Mouse (Mus musculus): ENCODE data around the gene Qtrt1. TPM values are rescaled to one million over a fixed set of nuclear protein-coding genes. Genes with fewer than 3 reads are reported as not detected.
A peak's percentile ranks its signal among the peaks of the same experiment; 100 is the strongest.

The Qtrt1 gene
- total RNA-seq, 2 experiments from 2014 or later = 15.6 to 18.5 TPM

DNA sequence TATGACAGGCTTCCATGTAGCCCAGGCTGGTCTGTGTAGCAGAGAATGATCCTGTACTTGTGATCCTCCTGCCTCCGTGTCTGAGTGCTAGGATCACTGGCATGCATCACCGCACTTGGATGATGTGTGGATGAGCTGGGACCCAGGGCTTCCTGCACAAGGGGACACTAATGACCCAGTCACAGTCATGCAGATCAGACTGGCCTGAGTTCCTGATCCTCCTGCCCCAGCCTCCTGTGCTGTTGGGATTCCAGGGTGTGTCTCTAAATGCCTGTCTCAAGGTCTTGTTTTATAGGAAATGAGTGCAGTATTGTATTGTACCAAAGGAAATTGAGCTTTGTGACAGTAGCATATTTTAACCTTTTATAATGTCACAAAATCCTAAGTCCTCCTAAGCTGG, 6.2 kb downstream of the Qtrt1 start:
- no peak for DNase-seq (ENCODE audit: low spot score in 2 of 2)

DNA sequence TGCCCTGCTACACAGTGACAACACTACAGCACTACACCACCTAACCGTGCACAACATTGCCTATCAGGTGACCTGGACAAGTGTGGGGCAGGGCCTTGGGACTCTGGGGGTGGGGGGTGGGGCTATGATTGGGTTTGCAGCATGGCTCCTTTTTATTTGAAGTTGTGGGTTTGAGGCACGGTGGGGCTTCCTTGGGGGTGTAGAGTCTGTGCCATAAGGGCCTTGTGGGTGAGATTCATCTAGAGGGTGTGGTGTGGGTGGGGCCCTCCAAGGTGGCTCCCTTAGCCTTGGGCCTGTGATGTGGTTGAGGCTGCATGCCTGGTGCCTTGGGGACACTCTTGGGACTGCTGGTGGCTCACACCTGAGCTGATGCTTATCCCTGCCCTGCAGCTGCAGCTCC, 8.0 kb downstream of the Qtrt1 start:
- DNase-seq (ENCODE audit: low spot score in 2 of 2) = no peak

DNA sequence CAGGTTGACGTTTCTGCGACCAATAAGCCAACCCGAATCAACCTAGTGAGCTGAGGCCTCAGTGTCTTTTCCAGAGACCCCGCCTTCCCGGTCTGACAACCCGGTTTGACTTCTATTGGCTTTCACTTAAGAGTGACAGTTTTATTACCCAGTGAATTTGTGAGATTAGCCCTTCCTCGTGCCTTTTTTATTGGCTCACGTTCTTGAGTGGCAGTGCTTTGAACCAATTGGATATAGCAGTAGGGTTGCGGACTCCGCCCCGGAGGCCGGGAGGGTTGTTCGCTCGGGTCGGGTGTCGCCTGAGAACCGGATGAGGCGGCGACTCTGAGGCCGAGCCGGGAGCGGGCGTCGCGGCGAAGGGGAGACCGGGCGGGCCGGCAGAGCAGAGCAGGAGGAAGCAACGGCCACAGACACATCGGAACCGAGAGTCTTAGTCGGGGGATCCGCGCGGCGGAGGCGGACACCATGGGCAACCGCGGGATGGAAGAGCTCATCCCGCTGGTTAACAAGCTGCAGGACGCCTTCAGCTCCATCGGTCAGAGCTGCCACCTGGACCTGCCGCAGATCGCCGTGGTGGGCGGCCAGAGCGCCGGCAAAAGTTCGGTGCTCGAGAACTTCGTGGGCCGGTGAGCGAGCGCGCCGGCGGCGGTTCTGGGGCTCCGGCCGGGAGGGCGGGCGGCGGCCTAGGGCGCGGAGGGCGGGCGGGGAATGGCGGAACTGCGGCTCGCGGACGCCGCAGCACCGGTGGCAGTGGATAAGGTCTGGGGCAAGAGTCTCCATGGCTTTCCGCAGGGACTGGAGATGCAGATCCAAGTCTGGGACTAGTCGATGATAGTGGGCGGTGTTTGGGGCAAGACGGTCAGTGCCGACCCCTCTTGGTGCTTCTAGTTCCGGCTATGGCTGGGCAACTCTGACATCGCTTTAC, 13.3 kb downstream of the Qtrt1 start, which contains the start of gene Dnm2:
Dnm2 (plus strand) TSS at position 278 of the 925 bp plus-strand sequence.
- DNase-seq (ENCODE audit: low spot score in 2 of 2) = peak; percentile 92 to 97

DNA sequence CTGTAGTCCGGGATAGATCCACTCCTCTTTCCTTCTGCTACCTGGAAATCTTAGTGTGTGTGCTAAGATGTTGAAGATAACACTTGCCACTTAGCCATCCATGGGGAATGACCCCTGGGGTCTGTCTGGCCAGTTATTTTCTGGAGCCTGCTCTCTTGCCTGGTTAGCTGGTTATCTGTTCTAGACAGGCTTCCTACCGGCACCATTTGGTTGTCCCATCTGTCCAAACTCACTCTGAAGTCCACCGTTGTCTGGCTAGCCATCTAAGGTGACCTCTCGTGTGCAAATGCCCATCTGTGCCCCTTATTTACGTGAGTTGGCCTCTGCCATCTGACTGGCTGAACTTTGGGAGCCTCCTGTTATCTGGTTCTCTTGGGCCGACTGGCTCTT, 13.9 kb downstream of the Qtrt1 start:
- no peak for DNase-seq (ENCODE audit: low spot score in 2 of 2)

DNA sequence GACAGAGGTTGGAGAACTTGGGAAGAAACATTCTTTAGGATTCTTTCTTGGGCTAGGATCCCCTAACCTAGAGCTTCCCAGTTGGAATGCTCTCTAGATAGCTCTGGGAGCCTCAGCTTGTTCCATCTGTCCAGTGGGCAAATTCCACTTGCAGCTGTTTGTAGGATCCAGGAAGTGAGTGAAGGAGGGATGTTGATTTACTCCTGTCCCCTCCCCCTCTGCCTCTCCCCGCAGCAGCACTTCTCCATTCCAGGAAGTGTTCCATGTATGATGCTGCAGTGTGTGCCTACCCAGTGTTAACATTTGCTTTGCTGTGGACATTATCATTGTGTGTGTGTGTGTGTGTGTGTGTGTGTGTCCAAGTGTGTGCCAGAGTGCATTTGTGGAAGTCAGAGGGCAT, 14.4 kb downstream of the Qtrt1 start:
- DNase-seq (ENCODE audit: low spot score in 2 of 2) = no peak

DNA sequence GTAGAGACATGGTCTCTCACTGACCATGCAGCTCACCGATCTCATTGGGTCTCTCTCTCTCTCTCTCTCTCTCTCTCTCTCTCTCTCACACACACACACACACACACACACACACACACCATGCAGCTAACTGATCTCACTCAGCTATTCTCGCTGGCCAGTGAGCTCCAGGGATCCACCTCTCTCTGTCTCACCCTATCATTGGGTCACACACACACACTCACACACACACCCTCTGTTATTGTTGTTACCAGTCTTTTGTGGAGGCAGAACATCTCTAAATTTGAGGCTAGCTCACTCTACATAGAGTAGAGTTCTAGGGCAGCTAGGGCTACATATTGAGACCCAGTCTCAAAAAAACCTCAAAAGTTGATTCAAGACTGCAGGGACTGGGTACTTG, 14.9 kb downstream of the Qtrt1 start:
- no peak for DNase-seq (ENCODE audit: low spot score in 2 of 2)

DNA sequence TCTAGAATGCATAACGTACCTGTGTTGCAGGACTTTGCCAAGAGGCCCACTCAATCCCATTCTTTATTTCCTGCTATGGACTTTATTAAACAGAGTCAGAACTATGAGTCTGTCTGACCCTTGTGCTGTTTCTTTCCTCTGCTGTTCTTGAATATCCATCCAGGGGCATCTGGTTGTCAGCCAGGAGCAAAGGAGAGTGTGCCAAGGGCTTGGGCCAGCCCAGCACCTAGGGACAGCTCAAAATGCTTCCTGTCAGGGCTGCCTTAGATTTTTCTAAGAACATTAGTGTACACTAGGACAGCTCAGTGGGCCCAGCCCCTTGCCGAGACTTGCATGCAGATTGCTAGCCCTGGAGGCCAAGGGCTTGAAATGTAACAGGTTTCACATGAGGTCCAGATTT, 16.1 kb downstream of the Qtrt1 start:
- no peak for DNase-seq (ENCODE audit: low spot score in 2 of 2)

DNA sequence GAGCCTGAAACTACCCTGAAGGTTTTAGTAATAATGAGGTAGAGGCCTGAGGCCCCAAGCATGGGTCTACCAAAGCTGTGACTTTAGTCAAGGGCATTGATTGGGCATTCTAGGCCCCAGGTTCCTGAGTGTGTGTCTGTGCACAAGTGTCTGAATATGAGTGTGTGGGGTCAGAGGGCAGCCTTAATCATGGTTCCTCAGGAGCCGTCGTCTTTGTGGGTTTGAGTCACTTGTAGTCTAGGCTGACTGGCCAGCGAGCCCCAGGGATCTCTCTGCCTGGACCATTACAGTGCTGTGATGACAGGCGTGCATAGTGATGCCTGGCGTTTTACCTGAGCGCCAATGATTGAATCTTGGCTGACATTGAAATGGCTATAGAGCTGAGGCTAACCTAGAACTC, 16.5 kb downstream of the Qtrt1 start:
- no peak for DNase-seq (ENCODE audit: low spot score in 2 of 2)

DNA sequence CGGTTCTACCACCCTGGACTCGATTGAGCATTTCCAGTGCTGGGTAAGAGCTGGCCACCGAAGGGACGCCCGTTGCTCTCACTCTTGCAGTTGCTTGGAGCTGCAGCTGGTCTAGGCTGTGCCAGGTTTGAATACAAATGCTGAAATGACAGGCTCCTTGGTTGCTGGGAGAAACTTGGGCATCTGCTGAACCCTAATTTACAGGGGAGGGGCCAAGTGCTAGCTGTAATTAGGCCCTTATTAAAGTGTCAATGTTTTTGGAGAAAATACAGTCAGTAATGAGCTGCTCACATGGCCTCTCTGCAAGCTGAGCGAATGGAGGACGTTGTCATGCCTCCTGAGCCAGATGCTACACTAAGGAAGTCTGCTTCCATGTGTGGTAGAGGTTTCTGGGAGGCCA, 19.1 kb downstream of the Qtrt1 start:
- DNase-seq (ENCODE audit: low spot score in 2 of 2) = no peak

DNA sequence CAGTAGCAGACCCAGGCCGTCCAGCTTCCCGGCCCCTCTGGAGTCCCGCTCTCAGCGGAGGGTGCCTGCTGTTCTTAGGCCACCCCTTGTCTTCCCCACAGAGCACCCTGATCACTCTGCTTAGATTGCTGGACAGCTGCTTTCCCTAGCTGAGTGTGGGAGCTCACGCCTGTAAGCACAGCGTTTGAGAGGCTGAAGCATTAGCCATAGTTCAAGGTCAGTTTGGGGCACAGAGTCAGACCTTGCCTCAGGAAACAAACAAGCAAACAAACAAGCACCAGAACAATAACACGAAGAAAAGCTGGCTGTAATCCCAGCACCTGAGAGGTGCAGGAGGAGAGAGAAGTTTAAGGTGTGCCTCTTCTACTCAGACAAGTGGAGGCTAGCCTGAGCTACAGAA, 20.4 kb downstream of the Qtrt1 start:
- no peak for DNase-seq (ENCODE audit: low spot score in 2 of 2)

DNA sequence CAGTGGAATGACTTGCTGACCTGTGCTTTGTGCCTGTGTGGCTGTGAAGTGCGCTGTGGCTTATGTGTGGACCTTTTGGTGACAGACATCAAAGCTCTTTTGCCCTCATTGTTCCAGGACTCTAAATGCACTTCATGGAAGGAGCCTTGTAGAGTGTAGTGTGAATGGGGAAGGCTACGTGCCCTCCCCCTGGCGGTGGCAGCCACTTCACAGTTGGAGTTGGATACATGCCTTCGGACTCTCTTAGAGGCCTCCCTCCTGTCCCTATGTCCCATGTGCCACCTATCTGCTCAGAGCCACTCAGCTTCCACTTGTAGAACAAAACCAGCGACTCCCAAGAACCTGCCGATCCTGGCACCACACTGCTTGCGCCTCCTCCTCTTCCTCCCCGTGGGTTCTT, 22.1 kb downstream of the Qtrt1 start:
- DNase-seq (ENCODE audit: low spot score in 2 of 2) = no peak

DNA sequence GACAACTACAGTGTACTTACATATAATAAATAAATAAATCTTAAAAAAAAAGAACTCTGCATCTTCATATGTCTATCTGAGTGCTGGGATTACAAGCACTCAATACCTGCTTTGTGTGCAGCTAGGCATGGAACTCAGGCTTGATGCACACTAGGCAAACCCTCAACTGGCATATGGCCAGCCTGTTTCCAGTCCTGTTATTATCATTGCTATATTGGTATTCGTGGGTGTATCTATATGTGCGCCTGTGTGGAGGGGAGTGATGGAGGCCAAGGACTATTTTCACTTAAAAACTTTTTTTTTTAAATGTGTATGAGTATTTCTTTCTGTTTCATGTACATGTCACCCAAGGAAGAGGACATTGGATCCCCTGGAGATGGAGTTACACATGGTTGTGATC, 22.8 kb downstream of the Qtrt1 start:
- no peak for DNase-seq (ENCODE audit: low spot score in 2 of 2)

DNA sequence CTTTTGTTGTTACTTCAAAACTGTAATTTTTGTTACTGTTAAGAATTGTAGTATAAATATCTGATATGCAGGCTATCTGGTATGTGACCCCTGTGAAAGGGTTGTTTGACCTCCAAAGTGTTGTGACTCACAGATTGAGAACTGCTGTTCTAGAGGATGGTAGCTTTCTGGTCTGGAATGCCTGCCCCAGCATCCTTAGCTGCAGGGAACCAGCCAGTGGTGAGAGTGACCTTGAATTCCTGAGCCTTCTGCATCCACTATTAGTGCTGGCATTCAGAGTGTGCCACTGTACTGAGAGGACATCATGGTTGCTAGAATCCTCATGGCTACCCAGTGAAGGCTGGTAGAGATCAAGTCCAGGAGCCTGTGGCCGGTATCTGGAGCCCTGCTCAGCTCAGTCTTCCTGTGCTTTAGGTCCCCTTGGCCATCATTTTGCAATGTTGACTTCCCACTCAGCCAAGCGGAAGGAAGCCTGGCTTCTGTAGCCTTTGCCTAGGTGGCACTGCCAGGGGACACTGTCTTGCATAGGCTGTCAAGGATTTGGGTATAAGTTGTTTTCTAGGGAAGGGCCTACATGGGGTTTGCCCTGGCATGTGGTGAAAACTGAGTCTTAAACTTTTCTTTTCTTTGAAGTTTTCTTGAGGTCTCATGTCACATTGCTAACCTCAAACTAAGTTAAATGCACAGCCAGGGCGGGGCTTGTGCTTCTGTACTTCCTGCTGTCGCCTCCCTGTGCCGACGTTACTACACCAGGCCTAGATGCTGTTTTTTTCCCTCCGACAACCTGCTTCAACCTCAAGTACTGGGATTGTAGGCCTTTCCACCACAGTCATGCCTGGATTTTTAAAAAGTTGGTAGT, 24.4 kb downstream of the Qtrt1 start:
- no peak for DNase-seq (ENCODE audit: low spot score in 2 of 2)

DNA sequence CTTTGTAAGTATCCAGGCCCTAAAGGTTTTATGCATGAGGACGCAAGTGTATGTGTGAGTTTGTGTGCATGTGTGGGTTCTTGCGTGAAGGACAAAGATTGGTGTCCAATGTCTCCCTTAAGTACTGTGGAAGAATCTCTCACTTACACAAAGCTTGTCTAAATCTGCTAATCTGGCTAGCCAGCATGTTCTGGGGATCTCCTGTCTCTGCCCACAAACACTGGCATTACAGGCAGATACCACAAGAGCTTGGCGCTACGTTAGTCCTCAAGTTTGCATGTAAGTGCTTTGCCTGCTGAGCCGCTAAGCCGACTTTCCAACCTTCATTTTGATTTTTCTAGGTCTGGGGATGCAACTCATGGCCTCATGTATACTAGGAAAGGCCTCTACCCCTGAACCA, 25.9 kb downstream of the Qtrt1 start:
- DNase-seq (ENCODE audit: low spot score in 2 of 2) = no peak

DNA sequence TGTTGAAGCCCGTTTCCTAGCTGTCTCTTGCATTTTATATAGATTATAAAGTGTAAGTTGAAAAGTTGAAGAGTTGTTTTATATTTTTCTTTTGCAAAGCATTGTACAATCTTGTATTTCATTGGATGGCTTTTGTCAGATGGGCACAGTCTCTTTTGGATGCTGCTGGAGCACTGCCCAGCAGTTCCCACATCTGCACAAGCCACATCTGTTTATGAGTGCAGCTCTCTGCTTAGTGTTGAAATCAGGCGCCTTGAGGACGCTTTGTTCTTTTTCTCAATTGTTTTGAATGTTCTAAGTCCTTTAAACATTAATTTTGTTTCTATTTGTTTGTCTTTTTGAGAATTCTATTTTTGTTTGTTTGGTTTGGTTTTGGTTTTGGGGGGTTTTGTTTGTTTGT, 26.6 kb downstream of the Qtrt1 start:
- DNase-seq (ENCODE audit: low spot score in 2 of 2) = no peak

DNA sequence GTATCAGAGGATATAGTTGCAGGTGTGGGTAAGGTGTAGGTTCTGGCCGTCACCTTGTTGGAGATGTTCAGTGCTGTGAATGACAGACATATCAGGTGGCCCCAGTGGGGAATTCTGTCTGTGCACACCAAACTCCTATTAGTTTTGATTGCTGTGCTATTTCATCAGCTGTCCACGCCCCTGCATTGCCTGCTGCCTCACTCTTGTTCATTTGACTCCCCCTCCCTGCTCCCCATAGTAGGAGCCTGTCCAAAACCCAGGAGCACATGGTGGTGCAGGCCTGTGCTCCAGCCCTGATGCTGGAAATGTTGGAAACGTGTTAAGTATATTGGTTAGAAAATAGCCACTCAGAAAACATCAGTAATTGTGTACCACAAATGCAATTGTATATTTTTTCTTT, 27.8 kb downstream of the Qtrt1 start:
- DNase-seq (ENCODE audit: low spot score in 2 of 2) = no peak

DNA sequence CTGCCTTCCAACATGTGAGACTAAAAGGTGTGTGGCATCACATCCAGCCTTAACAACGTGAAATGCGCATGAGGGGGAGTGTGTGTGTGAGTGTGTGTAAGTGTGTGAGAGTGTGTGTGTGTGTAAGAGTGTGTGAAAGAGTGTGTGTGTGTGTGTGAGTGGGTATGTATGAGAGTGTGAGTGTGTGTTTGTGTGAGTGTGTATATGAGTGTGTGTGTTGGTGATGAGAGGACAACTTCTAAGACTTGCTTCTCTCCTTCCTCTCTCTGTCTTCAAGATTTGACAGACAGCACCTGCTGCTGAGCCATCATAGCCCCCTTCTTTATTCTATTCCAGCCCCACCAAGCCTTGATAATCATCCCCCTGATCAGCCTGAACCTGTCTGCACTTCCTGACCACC, 28.3 kb downstream of the Qtrt1 start:
- no peak for DNase-seq (ENCODE audit: low spot score in 2 of 2)

DNA sequence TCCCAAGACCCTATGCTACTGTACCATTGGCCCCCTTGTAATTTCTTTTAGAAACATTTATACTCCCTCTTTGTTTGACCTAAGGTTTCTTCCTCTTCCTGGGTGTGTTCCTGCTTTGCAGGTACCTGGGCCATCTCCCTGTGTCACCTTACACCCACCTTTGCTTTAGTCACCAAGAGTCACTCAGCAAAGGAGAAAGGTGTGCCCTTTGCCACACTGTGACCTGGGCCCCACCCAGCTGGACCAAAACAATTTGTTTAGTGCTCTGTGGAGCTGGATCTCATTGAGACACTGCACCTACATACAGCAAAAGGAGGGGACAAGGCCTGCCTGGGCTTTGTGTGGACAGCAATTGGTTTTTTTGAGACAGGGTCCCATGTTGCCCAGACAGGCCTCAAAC, 28.8 kb downstream of the Qtrt1 start:
- no peak for DNase-seq (ENCODE audit: low spot score in 2 of 2)

DNA sequence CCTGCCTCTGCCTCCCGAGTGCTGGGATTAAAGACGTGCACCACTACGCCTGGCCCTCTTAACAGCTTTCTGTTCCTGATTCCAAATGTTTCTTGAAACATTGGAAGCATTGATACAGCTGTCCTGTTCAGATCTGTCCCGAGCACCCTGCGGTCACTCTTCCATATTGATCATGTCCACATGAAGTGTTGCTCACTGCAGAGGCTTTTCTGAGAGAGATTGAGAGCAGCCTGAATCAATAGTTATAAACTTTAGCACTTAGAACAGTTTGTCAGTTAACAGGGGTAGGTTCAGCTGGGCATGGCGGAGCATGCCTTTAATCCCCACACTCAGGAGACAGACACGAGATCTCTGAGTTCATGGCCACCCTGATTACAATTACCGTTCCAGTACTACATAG, 32.2 kb downstream of the Qtrt1 start:
- no peak for DNase-seq (ENCODE audit: low spot score in 2 of 2)

DNA sequence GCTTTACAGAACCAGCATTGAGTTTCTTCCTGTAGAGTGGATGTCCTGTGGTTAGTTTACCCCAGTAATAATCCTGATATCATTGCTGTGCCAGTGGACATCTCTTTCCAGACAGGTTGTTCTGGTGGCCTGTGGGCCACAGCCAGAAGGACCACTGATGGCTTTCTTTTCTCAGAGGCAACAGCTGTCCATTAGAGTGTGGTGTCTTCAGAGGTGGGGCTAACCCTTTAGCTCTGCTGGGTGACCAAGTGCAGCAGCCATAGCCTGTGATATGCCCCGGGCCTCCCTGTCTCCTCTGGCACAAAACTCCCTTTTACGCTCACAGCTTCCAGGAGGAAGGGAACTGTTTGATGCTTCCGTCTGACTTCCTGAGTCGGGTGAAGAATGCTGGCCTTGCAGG, 32.9 kb downstream of the Qtrt1 start:
- no peak for DNase-seq (ENCODE audit: low spot score in 2 of 2)

DNA sequence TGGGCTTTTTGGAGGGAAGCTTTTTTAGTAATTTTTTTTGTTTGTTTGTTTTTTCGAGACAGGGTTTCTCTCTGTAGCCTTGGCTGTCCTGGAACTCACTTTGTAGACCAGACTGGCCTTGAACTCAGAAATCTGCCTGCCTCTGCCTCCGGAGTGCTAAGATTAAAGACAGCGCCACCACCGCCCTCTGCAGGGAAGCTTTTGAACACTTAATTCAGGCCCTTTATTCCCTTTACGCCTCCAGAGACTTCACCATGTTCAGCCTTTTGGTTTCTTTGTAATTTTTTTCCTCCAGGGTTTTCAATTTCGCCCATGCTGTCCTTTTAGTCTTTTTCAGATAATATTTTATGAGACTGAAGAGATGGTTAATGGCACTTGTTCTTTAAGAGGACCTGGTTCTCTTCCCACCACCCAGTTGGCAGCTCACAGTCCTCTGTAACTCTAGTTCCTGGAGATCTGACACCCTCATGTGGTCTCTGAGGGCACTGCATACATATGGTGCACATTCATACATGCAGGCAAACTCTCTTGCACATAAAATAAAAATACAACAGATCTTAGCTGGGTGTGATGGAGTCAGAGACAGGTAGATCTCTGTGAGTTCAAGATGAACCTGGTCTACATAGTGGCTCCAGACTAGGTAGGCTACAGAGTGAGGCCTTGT, 33.6 kb downstream of the Qtrt1 start:
- no peak for DNase-seq (ENCODE audit: low spot score in 2 of 2)

DNA sequence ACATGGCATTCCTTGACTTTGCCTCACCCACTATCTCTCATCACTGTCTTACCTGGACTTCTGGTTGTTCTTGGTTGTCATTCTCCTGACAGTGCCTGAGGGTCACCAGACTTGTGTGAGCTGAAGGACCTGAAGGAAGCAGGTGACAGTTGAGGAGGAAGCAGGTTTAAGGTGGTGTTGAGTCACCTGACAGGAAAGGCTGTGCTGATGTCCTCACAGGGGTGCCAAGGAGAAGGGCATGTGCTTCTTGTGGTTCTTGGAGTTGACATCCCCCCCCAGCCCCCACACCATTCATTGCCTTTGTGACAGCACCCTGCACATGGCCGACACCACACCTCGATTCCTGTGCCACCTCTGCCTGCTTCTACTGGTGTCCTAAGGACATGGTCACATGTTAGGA, 36.1 kb downstream of the Qtrt1 start:
- no peak for DNase-seq (ENCODE audit: low spot score in 2 of 2)

Data from adrenal gland, adult 18-20 months (tissue).